ENCODE assay signal across 10 mouse cellular contexts in the genomic region with DNA sequence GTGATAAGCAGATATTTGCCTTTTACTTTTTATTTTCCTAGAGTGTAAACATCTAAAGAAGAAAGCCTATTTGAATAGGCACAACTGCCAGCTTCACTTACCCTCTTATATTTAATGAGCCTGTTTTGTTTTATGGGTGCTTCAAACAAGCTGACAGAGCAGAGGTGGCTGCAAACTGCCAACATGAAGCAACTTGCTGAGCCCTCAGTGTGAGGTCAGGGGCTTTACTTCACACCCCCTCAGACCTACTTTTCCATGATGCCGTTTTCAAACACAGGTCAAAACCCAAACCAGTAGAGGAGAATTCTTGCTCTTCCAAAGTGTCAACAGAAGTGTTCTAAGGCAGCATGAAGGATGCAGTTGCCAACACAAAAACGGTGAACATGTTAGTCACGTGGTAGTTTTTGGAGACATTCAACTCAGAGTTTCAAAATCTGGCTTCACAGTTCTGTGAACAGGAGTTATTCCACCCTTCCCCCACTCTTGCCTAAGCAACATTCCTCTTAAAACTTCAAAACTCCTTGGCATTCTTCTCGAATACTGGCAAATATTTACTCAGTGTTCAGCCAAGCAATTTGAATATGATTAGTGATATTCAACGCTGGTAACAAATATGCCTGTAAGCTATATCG.
DNase-seq lines count a peak whose midpoint lies in the region; ATAC-seq and TF ChIP-seq lines count a peak whose summit lies in the region.
"Had no signal": no experiment of that assay in that cellular context is flagged by ENCODE, and none has a peak within 500 bp of the region (broad histone marks: within the 10 kb centered on the region; RNA-seq: fewer than 3 reads in every experiment).

No protein-coding gene starts in this region.

- WGBS in forebrain, embryonic 16.5 days = 64% methylated on average over 6 of the region's 6 CpGs
- 77% methylated on average over 6 of the region's 6 CpGs for WGBS in forebrain, embryonic 11.5 days
- 28% methylated on average over 6 of the region's 6 CpGs for WGBS in kidney, adult 2 months
- 44% methylated on average over 6 of the region's 6 CpGs for WGBS in lung, embryonic 15.5 days
- 73% methylated on average over 6 of the region's 6 CpGs for WGBS in hindbrain, embryonic 10.5 days

- peak; percentile 54 for ATAC-seq in forebrain, embryonic 16.5 days
- ATAC-seq in forebrain, embryonic 11.5 days (replicated peaks; ENCODE audit: low FRiP score) = no peak
- ATAC-seq in lung, embryonic 15.5 days (ENCODE audit: borderline replicate concordance, extremely low read depth, low FRiP score, low TSS enrichment) = peak; percentile 39; the same call in 1 of the 2 replicates
- no peak for ATAC-seq in megakaryocyte progenitor cell, adult 5-6 weeks (replicated peaks; ENCODE audit: poor library complexity)
- ATAC-seq in CD4-positive, CD25-positive, alpha-beta regulatory T cell, adult 4 months = no peak

- no peak for TF ChIP-seq CTCF in kidney, adult 2 months (conservative IDR thresholded peaks at IDR 0.05; ENCODE audit: insufficient read depth, insufficient read length, low read depth, low read length)

- no peak overlapping the region for H3K27ac ChIP-seq in forebrain, embryonic 16.5 days (ENCODE audit: low read length)
- H3K27ac ChIP-seq in forebrain, embryonic 11.5 days (ENCODE audit: low read depth, low read length) = no peak overlapping the region
- peak overlapping the region; percentile 85; the same call in 1 of the 2 replicates for H3K27ac ChIP-seq in kidney, adult 2 months (ENCODE audit: insufficient read depth, low read depth, low read length)
- H3K27ac ChIP-seq in lung, embryonic 15.5 days = peak overlapping the region; percentile 41; the same call in 1 of the 2 replicates
- H3K27ac ChIP-seq in hindbrain, embryonic 10.5 days = no peak overlapping the region

- no peak overlapping the region for H3K4me3 ChIP-seq in forebrain, embryonic 16.5 days (replicated peaks; ENCODE audit: low read length)
- no peak overlapping the region for H3K4me3 ChIP-seq in forebrain, embryonic 11.5 days (ENCODE audit: low read depth, low read length)
- H3K4me3 ChIP-seq in kidney, adult 2 months (ENCODE audit: insufficient read depth, low read depth, low read length) = no peak overlapping the region
- H3K4me3 ChIP-seq in lung, embryonic 15.5 days = no peak overlapping the region
- H3K4me3 ChIP-seq in hindbrain, embryonic 10.5 days = no peak overlapping the region

- H3K9ac ChIP-seq in forebrain, embryonic 16.5 days (replicated peaks; ENCODE audit: low read depth, low read length) = no peak overlapping the region
- no peak overlapping the region for H3K9ac ChIP-seq in forebrain, embryonic 11.5 days (ENCODE audit: low read length)
- no peak overlapping the region for H3K9ac ChIP-seq in lung, embryonic 15.5 days

- no peaks in the 10 kb centered on the region for H3K9me3 ChIP-seq in forebrain, embryonic 16.5 days (ENCODE audit: control insufficient read depth, low read length)
- no peaks in the 10 kb centered on the region for H3K9me3 ChIP-seq in forebrain, embryonic 11.5 days (ENCODE audit: control insufficient read depth, low read length)
- H3K9me3 ChIP-seq in lung, embryonic 15.5 days = no peaks in the 10 kb centered on the region
- no peaks in the 10 kb centered on the region for H3K9me3 ChIP-seq in hindbrain, embryonic 10.5 days

- TF ChIP-seq POLR2A in kidney, adult 2 months (IDR thresholded peaks at IDR 0.05; ENCODE audit: low read depth, low read length) = no peak

- no peaks in the 10 kb centered on the region for H3K27me3 ChIP-seq in forebrain, embryonic 16.5 days (replicated peaks; ENCODE audit: control insufficient read depth, insufficient read depth, low read length)
- no peaks in the 10 kb centered on the region for H3K27me3 ChIP-seq in forebrain, embryonic 11.5 days (ENCODE audit: control insufficient read depth, insufficient read depth, low read length)
- H3K27me3 ChIP-seq in kidney, adult 2 months (replicated peaks; ENCODE audit: control insufficient read depth, insufficient read depth, low read length) = no peaks in the 10 kb centered on the region; the same call in 1 of the 2 replicates
- no peaks in the 10 kb centered on the region for H3K27me3 ChIP-seq in lung, embryonic 15.5 days
- H3K27me3 ChIP-seq in hindbrain, embryonic 10.5 days (ENCODE audit: insufficient read depth, poor library complexity, severe bottlenecking) = no peaks in the 10 kb centered on the region

- DNase-seq in forebrain, embryonic 11.5 days (ENCODE audit: low spot score) = no peak
- peak; percentile 86 for DNase-seq in adipocyte (ENCODE audit: low spot score)
- peak; percentile 90 for DNase-seq in kidney, adult 2 months
- DNase-seq in hindbrain, embryonic 10.5 days (ENCODE audit: low spot score) = no peak
- DNase-seq: cerebellum, adult 11 months; right cerebral cortex, adult 18-20 months had no signal

- H3K4me1 ChIP-seq in forebrain, embryonic 16.5 days (replicated peaks; ENCODE audit: control insufficient read depth, insufficient read depth, low read length) = no peaks in the 10 kb centered on the region
- no peaks in the 10 kb centered on the region for H3K4me1 ChIP-seq in forebrain, embryonic 11.5 days (replicated peaks; ENCODE audit: control insufficient read depth, insufficient read depth, low read length)
- peaks cover 9% of the 10 kb centered on the region; the same call in 1 of the 2 replicates for H3K4me1 ChIP-seq in kidney, adult 2 months (ENCODE audit: control insufficient read depth, insufficient read depth, low read length)
- 0 out of 2 replicates have a peak, but pooled peaks cover 12% of the 10 kb centered on the region for H3K4me1 ChIP-seq in lung, embryonic 15.5 days
- no peaks in the 10 kb centered on the region for H3K4me1 ChIP-seq in hindbrain, embryonic 10.5 days (replicated peaks)

- H3K36me3 ChIP-seq in forebrain, embryonic 16.5 days (ENCODE audit: control insufficient read depth, insufficient read depth) = no peaks in the 10 kb centered on the region
- H3K36me3 ChIP-seq in forebrain, embryonic 11.5 days (ENCODE audit: control insufficient read depth, insufficient read depth, low read length) = no peaks in the 10 kb centered on the region
- no peaks in the 10 kb centered on the region for H3K36me3 ChIP-seq in kidney, adult 2 months (ENCODE audit: control insufficient read depth, insufficient read depth, low read length)
- H3K36me3 ChIP-seq in lung, embryonic 15.5 days = no peaks in the 10 kb centered on the region
- H3K36me3 ChIP-seq in hindbrain, embryonic 10.5 days = no peaks in the 10 kb centered on the region

- no peak overlapping the region for H3K4me2 ChIP-seq in forebrain, embryonic 16.5 days (ENCODE audit: low read length)
- H3K4me2 ChIP-seq in forebrain, embryonic 11.5 days (ENCODE audit: low read depth, low read length, severe bottlenecking) = no peak overlapping the region
- no peak overlapping the region for H3K4me2 ChIP-seq in lung, embryonic 15.5 days

Comparison
In these comparisons a context has a peak if more than half of its experiments do, and no peak if none do; other contexts are left out.
1. ATAC-seq: peak in forebrain, embryonic 16.5 days (single experiment) and lung, embryonic 15.5 days (single experiment); none in forebrain, embryonic 11.5 days (single experiment), megakaryocyte progenitor cell, adult 5-6 weeks (single experiment) and CD4-positive, CD25-positive, alpha-beta regulatory T cell, adult 4 months (single experiment).
2. H3K27ac ChIP-seq: peak in kidney, adult 2 months (single experiment) and lung, embryonic 15.5 days (single experiment); none in forebrain, embryonic 16.5 days (single experiment), forebrain, embryonic 11.5 days (single experiment) and hindbrain, embryonic 10.5 days (single experiment).
3. DNase-seq: peak in adipocyte (single experiment) and kidney, adult 2 months (single experiment); none in forebrain, embryonic 11.5 days (single experiment) and hindbrain, embryonic 10.5 days (single experiment).